Mouse (Mus musculus) layer of hippocampus, adult 18-20 months (tissue): ENCODE data around the gene Secisbp2l. TPM values are rescaled to one million over a fixed set of nuclear protein-coding genes. Genes with fewer than 3 reads are reported as not detected.
A peak's percentile ranks its signal among the peaks of the same experiment; 100 is the strongest.

ENCODE experiments used
- DNase-seq, 2 experiments: peaks; one replicate each; pipeline ENCODE4 v3.0.0; 2022; ENCODE audit warnings: low spot score in 2 of 2
- total RNA-seq, 2 experiments: library from RNA; stranded (reverse); gene quantifications; 2 replicates each; pipeline ENCODE4 v1.2.3; 2021

Secisbp2l gene
- total RNA-seq, 2 experiments from 2014 or later = 88.7 to 98.0 TPM

DNA sequence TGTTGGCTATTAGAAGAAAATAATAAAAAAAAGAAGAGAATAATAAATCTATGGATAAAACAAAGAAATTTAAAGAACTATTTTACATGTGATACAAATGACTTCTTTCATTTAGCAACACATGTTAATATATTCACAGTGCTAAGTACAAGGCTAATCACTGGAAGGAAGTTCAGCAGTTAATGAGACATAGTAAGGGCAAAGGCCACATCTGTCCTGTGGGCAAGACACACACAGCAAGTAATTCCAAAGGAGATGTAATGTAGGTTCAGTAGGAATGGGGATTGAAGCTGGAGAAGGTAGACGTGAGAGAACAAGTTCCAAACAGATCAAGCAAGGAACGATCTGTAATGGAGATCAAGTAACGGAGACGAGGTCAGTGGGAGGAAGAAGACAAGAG is 1.7 kb upstream of the Secisbp2l start:
- DNase-seq = no peak

DNA sequence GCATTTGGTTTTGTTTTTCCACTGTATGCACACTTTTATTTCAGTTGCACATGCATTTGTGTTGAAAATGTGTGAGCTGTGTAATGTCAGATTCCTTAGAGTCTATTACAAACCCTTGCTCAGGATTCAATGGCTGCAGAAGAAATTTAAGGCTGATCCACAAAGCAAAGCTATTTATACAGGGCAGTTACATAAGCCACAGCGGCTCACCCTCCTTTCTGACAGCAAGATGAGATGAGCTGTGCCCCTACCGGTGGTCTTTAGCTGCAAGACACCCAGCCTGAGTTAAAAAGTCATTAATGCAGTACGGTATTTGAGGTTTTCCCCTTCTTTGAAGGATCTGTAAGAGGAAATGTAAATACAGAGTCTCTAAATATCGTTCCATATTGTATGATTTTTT is 1.2 kb upstream of the Secisbp2l start:
- no peak for DNase-seq

GRCm38 (mm10) chr2:125781978-125782718 is 522 bp downstream of the Secisbp2l start:
- no peak for DNase-seq

DNA sequence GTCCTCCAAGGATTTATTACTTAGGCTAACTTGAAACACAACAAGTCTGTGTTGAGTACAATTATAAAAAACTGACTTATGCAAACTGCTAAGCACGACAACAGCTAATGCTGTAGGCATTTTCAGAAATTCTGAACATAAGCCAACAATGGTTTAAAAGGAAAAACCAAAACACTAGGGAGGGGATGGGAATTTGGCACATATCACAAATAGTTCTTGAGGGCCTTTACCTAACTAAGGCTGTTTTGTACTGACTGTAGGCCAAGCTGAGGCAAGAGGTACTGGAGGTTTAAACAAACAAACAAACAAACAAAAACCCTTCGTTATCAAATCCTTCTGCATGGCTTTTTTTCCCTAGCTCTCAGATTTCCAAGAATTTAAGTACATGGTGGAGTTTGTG is 1.7 kb downstream of the Secisbp2l start:
- DNase-seq = no peak

DNA sequence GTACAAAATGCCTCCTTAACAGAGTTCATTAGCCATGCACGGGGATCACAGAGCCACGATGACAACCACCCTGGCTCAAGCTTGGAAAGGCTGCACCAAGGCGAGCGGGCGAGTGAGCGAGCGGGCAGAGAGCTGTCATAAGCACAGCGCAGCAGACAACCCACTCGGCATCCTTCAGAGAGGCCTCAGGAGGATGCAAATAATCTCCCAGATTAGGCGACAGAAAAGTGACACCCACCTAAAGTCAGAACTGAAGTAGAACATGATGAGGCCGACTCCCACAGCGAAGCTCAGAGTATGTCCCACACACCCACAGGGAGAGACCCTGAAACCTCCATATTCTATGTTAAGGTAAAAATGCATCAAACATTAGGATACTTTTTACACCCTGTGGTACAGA is 4.3 kb downstream of the Secisbp2l start:
- DNase-seq = peak in 1 of 2 experiments; percentile 27

DNA sequence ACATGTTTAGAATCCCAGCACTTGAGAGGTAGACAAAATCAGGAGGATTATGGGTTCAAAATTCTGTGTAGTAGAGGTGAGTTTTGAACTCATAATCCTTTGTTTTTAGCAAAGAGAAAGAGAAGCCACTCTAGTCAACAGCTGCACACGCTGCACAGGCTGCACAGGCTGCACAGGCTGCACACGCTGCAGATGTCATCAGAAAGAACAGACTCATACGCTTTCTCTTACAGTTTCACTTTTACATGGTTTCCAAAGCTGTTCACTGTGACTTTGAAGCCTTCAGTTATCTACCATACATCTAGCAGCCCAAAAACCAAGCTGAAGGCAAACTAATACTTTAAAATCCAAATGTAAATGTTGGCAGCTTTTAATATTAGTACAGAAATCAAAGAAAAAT is 5.7 kb downstream of the Secisbp2l start:
- DNase-seq = no peak

DNA sequence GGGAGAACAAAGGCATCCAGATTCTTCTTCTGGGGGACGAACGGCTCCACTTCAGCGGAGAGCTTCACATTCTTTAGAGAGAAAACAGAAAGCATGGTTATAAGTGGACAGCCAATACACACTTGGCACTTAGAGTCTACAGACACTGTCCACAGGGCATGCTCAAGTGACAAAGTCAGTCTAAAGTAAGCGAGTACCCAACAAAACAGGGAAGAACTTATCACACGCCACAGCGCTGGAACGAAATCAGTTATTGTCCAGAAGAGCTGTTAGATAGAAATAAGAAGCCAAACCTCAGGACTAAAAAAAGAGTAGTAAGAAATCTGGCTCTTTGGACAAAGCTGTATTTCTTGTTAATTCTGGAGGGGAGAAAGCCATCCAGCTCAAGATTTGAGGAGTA is 7.0 kb downstream of the Secisbp2l start:
- DNase-seq = no peak

DNA sequence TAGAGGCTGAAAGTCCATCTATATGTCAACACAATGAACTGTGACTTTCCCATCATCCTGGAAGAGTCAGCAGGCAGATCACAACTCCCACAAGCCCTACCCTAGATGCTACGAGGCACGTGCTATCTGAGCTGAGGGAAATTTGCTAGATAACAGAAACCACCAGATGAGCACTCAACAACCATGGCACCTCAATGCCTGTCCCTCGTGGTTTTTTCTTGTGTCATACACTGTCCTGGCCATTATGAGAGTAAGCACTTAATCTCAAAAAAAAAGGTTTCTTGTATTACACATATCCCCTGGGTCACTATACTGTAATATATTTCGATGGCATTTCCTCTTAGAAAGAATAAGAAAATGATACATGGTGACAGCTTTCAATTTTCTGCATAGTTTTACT is 7.8 kb downstream of the Secisbp2l start:
- no peak for DNase-seq

DNA sequence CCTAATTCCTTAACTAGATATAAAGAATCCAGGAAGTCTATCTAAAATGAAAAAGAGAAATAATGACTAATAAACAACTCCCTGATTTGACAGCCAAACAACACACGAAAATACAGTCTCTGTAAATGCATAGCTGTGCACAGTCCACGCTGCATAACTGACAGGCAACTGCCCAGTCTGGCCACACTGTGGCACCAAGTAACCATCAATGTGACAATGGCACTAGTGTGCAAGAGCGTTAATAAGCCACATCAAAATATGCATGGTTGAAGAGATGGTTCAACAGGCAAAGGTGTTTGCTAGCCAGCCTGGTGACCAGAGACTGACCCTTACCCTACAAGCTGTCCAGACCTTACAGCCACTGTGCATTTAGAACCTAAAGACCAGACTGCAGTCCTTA is 17.6 kb downstream of the Secisbp2l start:
- no peak for DNase-seq

DNA sequence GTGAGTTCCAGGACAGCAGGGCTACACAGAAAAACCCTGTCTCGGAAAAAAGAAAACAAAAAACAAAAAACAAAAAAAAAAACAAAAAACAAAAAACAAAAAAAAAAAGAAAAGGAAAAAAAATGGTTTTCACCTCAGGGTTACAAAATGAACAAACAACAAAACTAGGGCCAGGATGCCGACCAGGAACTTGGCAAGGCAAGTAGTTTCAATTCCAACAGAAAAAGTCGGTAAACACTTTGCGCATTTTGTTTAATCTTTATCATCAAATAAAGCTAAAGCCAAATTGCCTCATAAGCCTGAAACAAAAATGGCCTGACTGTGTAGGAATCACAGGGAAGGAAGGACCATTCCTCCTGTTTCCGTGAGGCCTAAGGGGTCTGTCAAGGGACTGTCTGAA is 18.1 kb downstream of the Secisbp2l start:
- DNase-seq = no peak

GRCm38 (mm10) chr2:125749330-125749729 is 33.3 kb downstream of the Secisbp2l start:
- DNase-seq = peak in 1 of 2 experiments; percentile 49

GRCm38 (mm10) chr2:125739338-125739737 is 43.3 kb downstream of the Secisbp2l start:
- no peak for DNase-seq

- DNase-seq = no peak
These were observed 44.0 kb downstream of the Secisbp2l start for GRCm38 (mm10) chr2:125738718-125739117.

GRCm38 (mm10) chr2:125736025-125736343 is 46.7 kb downstream of the Secisbp2l start:
- no peak for DNase-seq

- no peak for DNase-seq
These were observed 47.2 kb downstream of the Secisbp2l start for GRCm38 (mm10) chr2:125735333-125736024.

GRCm38 (mm10) chr2:125734741-125735140 is 47.9 kb downstream of the Secisbp2l start:
- DNase-seq = no peak

DNA sequence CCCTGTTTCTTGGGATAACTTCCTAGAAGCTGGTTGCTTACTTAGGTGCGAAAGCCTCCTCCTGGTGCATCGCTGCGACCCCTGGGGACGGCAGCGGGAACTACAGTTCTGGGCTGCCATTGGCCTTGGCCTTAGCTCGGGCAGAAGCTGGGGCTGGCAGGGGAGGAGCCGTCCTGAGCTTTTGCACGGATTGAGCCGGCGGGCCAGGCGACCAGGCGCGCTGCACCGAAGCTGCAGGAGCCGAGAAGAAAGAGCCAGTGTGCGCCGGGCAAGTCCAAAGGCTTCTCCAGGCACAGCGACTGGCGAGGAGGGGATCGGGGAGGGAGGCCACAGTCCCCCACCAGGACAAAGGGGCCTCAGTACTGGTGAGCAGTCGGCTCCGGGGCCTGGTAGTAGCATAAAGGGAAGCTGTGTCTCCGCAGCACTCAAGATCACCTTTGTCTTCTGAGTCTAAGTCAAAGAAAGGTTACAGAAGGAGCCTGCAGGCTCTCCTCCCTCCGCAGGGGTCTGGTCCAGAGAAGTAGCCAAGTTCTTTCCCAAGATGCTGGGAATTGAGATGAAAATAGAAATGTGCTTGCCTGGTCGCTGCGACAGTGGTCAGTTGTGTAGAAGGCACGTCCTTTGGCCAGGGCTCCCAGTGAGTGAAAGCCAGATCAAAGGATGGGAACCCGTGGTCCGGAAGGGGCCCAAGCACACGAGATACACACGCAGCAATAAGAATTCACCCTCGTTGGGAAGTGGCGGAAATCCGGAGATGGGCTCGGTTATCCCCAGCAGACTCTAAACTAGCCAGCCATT is 50.7 kb downstream of the Secisbp2l start:
- peak; percentile 86 to 94 for DNase-seq

DNA sequence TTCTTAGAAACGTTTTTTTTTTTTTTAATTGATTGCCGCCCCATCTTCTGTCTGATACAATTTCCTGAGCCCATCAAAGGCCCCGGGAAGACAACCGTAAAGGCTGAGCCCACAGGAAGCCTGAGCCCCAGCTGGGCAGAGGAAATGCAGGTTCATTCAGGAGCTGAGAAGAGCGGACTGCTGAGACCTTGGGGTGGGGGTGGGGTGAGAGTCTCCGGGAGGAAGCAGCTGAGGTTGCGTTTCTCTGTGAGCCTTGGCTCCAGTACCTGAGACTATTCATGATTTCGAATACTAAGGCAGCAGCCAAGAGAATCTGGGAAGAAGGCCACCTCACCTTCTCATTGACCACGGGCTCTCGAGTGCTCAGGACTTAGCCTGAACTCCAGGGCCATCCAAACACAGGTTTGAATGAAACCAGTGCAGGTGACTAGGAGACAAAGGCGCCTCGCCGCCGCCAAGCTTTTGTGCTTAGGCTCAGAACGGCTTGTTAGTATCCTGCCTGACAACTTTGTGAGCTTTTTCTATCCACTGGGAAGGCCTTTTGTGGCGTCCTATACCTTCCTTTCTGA is 58.0 kb downstream of the Secisbp2l start:
- no peak for DNase-seq

DNA sequence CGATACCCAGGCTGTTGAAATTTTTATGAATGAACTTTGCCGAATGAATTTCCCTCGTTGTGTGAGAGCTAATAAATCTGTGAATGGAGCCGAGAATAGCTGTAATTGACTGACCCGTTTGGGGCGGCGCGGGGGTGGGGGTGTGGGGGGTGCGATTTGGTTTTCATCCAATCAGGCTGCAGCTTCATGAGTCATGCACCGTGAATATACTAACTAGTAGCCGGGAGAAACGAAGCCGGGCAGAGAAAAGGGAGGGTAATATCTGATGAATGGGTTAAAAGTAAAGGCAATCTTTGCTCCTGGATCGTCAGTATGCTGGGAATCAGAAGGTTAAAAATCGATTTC is 58.6 kb downstream of the Secisbp2l start, which contains the start of gene Shc4:
TSS of gene Shc4 (minus strand) at position 63 of the 345 bp plus-strand sequence.
- peak in 1 of 2 experiments; percentile 26 for DNase-seq

GRCm38 (mm10) chr2:125723408-125724085 is 59.1 kb downstream of the Secisbp2l start:
- DNase-seq = peak in 1 of 2 experiments; percentile 47

DNA sequence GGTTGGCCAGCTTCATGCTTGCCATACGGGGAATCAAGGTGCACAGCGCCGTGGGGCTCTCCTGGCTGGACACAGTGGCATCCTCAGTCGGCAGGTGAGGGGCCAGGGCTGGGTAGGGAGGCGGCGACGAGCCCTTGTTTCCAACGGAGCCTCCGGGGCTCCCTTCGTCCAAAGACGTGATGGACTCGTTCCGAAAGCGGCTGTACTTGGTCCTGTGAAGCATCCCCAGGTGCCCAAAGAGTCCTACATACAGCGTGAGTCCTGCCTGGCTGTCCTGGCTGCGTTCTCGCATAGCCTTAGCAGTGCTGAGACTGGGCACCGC is 59.6 kb downstream of the Secisbp2l start:
- no peak for DNase-seq
